Mouse (Mus musculus) retina, postnatal 7 days (tissue): ENCODE results near the gene Tulp3.
A peak's percentile ranks its signal among the peaks of the same experiment; 100 is the strongest.
"Not testable (repeated sequence)": the region's sequence is repeated elsewhere in the genome, so short reads cannot be mapped to it uniquely, and the experiment has no call there.

Experiments
- DNase-seq: peaks from one replicate; pipeline ENCODE4 v3.0.0-alpha.2; 2012; ENCODE audit warnings: low read depth, low spot score

Tulp3 gene

GRCm38 (mm10) chr6:128358999-128359398 lies 3.3 kb upstream of the Tulp3 start:
- peak; percentile 54 for DNase-seq

DNA sequence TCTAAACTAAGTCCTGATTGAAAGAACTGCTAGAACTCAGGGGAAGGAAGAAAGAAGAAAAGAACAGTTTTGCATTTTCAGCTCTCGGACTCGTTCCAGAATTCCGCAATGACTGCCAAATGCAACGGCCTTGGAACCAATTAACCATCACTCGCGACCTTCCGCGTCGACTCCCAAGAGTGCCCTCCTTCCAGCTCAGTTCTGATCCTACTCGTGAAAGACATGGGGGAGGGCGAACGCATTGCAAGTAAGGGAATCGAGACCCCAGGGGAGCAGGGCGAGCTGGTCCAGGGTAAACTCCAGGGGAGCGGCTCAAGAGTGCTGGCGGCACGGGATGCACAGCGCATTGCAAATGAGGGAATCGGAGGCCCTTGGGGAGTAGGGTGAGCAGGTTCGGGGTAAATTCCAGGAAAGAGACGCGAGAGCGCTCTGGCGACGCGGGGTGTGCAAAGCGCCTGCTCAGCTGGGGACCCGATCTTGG lies 410 bp downstream of the Tulp3 start:
- no peak for DNase-seq

DNA sequence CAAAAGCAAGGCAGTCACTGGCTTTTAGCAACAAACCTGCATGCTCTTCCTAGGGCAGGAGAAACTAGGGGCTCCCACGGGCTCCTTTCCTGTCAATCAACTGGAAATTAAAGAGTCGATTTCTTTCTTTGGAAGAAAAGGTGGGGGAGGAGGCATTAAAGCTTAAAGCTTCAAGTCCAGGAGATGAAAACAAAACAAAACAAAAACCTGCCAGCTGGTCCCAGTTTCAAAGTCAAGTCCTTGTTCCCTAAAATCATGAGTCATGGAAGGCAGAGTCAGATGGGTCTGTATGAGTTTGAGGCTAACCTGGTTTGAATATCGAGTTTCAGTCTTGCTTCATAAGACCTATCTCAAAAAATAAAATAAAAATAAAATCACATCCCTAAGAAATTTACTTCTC lies 1.5 kb downstream of the Tulp3 start:
- no peak for DNase-seq

DNA sequence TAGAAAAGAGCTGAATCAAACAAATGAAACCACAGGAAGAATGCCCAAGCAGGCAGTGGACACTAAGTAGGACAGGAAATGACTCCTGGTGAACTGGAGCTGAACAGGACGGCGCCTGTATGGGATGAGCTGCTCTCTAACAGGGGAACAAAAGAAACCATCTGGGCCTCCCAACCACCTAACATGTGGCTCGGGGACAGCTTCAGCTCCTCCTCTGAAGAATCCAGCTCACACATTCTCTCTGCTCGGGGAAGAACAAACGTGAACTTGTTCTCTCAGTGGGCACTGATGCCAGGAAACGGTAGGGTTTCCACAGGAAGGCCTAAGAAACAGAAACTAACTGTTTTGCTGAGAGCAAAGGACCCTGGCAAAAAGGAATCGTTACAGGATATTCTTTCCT lies 5.9 kb downstream of the Tulp3 start:
- peak; percentile 24 for DNase-seq

DNA sequence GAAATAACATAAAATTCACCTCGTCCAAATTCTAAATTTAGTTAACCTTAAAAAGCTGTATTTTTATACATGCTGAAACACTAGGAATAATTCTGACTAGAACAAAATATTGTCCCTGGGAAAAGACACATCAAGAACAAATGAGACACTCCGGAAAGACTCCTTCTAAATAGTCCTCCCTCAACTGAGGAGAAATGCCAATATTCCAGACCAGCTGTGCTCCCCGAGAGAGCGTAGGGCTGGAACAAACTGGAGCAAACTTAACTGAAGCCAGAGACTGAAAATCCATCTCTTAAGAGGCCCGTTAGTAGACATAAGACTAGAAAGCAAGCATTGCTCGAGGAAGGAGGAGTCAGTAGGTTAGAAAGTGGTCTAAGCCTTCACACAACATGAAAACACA lies 8.9 kb downstream of the Tulp3 start:
- no peak for DNase-seq

GRCm38 (mm10) chr6:128345623-128346022 lies 10.0 kb downstream of the Tulp3 start:
- DNase-seq, result no peak

DNA sequence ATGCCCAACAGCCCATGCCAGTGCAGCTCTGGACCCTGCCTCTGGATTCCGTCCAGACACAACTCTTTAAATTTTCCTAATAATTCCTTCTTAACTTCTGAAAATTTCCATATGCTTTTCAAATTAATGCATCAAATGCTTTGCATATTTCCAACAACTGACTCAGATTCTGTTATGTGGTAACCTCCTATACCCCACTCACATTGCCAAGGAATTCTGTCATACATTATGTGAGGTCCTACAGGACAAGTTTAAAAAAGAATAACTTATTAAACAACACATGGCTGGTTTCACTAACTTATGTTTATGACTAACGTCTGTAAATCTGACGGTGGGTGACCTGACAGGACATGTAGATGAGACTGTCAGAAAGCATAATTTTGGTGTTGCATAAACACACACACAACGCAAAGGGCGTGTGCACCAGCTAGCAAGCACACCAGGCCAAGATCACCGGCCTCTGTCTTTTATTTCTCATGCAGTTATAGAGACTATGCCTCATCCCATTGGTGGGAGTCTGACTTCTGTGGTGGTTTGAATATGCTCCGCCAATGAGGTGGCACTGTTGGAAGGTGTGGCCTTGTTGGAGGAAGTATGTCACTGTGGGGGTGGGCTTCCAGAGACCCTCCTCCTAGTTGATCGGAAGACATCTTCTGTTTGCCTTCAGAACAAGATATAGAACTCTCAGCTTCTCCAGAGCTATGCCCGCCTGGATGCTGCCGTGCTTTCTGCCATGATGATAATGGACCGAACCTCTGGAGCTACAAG lies 13.5 kb downstream of the Tulp3 start:
- no peak for DNase-seq

- no peak for DNase-seq
These were observed 16.8 kb downstream of the Tulp3 start for GRCm38 (mm10) chr6:128338876-128339275.

DNA sequence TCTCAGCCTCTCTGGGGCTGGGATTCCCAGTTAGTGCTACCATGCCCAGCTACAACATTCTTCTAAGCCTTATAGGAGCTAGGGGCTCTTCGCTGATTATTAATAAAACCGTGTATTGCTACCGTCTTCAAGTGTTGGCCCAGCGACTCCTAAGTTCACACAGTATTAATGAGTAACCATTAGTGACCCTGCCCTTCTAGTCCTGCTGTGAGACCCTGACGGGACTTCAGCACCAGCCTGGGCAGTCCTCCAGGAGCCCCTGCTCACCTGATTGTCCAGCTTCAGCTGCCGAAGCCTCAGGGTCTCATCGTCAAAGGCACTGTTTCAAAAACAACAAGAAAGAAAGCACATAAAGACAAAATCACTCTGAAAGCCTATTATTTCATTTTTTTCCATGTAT lies 18.2 kb downstream of the Tulp3 start:
- no peak for DNase-seq

GRCm38 (mm10) chr6:128334397-128335124 lies 21.1 kb downstream of the Tulp3 start:
- DNase-seq, result peak; percentile 59

DNA sequence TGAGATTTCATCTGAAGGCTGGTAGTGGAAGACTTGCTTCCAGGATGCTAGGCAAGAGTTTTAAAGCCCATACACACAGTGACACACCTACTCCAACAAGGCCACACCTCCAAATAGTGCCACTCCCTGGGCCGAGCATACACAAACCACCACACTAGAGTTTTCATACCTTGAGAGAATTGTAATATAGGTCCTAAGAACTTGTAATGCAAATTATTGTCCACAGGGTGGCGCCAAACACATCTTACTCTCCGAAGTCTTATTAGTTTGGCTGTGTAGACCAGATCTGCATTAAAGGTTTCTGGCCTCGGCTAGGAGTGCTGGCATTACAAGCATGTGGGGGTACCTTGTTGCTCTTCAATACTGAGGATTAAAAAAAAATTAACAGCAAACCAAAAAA lies 37.3 kb downstream of the Tulp3 start:
- DNase-seq, result peak; percentile 70

- no peak for DNase-seq
These were observed 40.1 kb downstream of the Tulp3 start for GRCm38 (mm10) chr6:128315597-128315996.

DNA sequence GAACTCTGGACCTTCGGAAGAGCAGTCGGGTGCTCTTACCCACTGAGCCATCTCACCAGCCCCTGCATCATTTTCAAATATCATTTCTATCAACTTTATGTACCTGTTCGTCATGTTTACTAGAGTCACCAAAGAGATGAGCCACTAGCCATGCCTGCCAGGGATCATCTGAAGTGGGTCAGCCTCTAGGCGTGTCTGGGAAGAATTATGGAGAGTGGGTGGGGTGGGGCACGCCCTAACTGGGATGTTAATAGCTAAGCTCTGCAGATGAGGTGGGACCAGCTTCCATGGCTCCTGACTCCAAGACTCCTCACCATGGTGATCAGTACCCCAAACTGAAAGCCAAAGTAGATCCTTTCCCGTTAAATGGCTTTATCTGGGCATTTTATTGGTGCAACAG lies 40.9 kb downstream of the Tulp3 start:
- DNase-seq, result no peak

GRCm38 (mm10) chr6:128308311-128308710 lies 47.3 kb downstream of the Tulp3 start:
- peak; percentile 20 for DNase-seq

GRCm38 (mm10) chr6:128304801-128305200 lies 50.9 kb downstream of the Tulp3 start:
- DNase-seq, result no peak

DNA sequence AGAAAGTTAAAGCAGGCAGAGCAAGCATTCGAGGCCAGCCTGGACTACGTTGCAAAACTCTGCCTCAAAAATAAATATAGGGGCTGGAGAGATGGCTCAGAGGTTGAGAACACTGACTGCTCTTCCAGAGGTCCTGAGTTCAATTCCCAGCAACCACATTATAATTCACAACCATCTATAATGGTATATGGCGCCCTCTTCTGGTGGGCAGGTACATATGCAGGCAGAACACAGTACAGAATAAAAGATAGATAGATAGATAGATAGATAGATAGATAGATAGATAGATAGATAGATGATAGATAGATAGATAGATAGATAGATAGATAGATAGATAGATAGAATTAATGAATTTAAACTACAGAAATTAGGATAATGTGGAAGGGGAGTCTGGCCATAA lies 53.0 kb downstream of the Tulp3 start:
- DNase-seq, result not testable (repeated sequence)

DNA sequence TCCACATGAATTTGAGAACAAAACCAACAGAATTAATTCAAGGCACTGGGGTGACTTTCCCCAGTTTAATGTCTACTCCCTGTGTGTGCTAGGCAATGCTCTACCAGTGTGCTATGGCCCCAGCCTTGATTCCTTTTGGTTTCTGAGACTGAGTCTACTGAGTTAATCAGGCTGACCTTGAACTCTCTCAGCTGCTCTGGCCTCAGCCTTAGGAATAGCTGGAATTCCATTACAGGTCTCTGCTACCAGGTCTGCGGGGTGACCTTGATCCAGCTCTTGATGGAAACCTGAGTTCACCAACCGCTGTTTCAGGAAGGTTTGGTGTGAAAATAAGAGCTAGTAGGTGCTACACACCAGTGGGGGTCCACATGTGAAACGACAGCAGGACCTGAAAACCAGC lies 53.8 kb downstream of the Tulp3 start:
- DNase-seq, result no peak

DNA sequence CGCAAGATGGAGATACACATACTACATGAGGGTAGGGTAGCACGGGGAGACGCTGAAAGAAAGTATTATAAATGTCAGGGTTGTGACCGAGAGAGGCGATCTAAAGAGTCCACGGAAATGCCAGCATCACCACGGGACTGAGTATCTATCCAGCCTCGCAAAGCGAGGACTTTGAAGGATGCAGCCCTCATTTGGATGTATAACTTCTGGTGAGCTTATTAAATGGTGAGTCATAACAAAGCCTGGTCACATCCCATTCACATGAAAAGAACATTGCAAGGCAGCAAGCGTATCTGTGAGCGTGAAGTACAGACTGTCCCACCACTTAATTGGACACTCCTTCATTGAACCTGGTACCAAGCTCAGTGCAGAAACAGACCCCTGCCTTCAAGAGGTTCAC lies 54.2 kb downstream of the Tulp3 start:
- DNase-seq, result no peak

GRCm38 (mm10) chr6:128300134-128301001 lies 55.3 kb downstream of the Tulp3 start, which contains the start of gene Tead4:
TSS of gene Tead4 (minus strand) at chr6:128300823.
- DNase-seq, result peak; percentile 11

- DNase-seq, result no peak
These were observed 56.1 kb downstream of the Tulp3 start for GRCm38 (mm10) chr6:128299292-128300133.

DNA sequence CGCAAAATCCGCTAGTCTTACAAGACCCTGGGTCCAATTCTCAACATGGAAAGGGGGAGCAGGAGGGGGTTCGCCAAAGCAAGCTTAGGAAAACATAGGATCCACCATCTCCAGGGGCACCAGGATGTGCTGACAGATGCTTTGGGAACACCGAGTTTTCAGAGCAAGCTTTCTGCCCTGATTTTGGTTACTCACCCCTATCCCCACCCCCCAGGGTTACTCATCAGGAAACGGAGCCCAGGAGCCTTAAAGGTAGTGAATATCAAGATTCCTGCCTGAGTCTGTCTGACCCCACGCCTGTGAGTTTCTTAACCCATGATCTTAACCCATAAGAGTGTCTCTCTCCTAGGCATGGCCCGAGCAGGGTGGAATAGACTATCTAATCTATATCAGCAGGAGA lies 57.4 kb downstream of the Tulp3 start:
- DNase-seq, result no peak
